Mouse (Mus musculus) CD4-positive, CD25-positive, alpha-beta regulatory T cell, adult 4 months (primary cell): ENCODE results near the gene Atg4c. TPM values are rescaled to one million over a fixed set of nuclear protein-coding genes. Genes with fewer than 3 reads are reported as not detected.

Experiments used
- ATAC-seq: one replicate; pipeline ENCODE4 v1.8.0; 2017
- polyA plus RNA-seq, 2 experiments: library from polyadenylated mRNA; unstranded; fragments of 100-300 nt; shearing (Covaris generic); gene quantifications; one replicate each; pipeline ENCODE4 v1.2.1; 2017

Atg4c gene
- polyA plus RNA-seq, 2 experiments from 2014 or later: 1.2 to 3.2 TPM

- no peak for ATAC-seq
Measured at GRCm38 (mm10) chr4:99266843-99267445, 73.2 kb downstream of the Atg4c start.

- ATAC-seq: no peak
Measured at GRCm38 (mm10) chr4:99272860-99273259, 79.1 kb downstream of the Atg4c start.

- ATAC-seq: no peak
Measured at GRCm38 (mm10) chr4:99273466-99273865, 79.7 kb downstream of the Atg4c start.

- ATAC-seq: no peak
Measured at GRCm38 (mm10) chr4:99273979-99274378, 80.2 kb downstream of the Atg4c start.

- no peak for ATAC-seq
Measured at GRCm38 (mm10) chr4:99278876-99279275, 85.1 kb downstream of the Atg4c start.

GRCm38 (mm10) chr4:99281711-99282110 lies 88.0 kb downstream of the Atg4c start:
- ATAC-seq: no peak

- ATAC-seq: no peak
Measured at GRCm38 (mm10) chr4:99289286-99289685, 95.6 kb downstream of the Atg4c start.

GRCm38 (mm10) chr4:99298676-99299075 lies 104.9 kb downstream of the Atg4c start:
- no peak for ATAC-seq

GRCm38 (mm10) chr4:99304793-99305192 lies 111.1 kb downstream of the Atg4c start:
- no peak for ATAC-seq

Other genes with a start within 250 kb of the Atg4c start
- gene Angptl3, start 163.0 kb upstream of the Atg4c start, polyA plus RNA-seq: not detected
- gene Dock7, start 73.0 kb upstream of the Atg4c start, polyA plus RNA-seq: not detected
- under 1 TPM in 1 of 2 experiments, not detected in 1; 0.24 TPM for gene Gm12689, start 102.0 kb downstream of the Atg4c start, polyA plus RNA-seq